Mouse (Mus musculus) liver, embryonic 18 days (tissue): Measurements from ENCODE around the gene Col26a1. TPM values are rescaled to one million over a fixed set of nuclear protein-coding genes. Genes with fewer than 3 reads are reported as not detected.

Source experiments
- polyA plus RNA-seq: library from polyadenylated mRNA; depleted of rRNA; stranded (reverse); fragments of >200 nt; gene quantifications from 2 replicates; pipeline ENCODE4 v1.2.3, GENCODE M21; 2012; rRNA removed

Col26a1 gene
- 0.04 and 0.08 TPM in 2 replicates for polyA plus RNA-seq

DNA sequence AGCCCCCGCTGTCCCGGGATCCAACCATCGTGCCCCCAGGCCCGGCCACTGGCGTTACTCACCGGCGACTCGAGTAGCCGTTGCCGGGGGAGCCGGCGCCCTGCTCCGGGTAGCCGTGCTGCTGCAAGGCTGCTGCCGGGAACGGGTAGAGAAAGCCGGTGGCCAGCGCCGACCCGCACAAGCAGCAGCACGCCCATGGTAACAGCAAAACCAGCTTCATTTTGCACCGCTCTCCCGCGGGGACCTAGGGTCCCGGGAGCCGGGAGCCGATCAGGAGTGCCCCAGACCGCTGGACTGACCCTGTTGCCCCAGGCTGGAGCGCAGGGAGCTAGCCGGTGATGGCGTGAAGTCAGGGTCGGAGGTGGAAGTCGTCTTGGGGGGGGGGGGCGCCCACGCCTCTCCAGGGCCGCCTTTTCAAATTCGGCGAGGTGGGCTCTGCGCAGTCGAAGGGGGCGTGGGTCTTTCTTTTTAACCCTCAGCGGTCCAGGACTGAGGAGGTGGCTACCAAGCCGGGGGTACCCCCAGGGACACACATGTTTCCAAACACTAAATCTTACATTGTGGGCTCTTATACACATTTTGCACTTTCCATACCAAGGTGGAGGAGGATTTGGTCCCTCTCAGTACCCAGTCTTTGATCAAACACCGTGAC is at the start of gene Col26a1:
Gene Col26a1 (minus strand): TSS at position 422 of the 652 bp plus-strand sequence.

DNA sequence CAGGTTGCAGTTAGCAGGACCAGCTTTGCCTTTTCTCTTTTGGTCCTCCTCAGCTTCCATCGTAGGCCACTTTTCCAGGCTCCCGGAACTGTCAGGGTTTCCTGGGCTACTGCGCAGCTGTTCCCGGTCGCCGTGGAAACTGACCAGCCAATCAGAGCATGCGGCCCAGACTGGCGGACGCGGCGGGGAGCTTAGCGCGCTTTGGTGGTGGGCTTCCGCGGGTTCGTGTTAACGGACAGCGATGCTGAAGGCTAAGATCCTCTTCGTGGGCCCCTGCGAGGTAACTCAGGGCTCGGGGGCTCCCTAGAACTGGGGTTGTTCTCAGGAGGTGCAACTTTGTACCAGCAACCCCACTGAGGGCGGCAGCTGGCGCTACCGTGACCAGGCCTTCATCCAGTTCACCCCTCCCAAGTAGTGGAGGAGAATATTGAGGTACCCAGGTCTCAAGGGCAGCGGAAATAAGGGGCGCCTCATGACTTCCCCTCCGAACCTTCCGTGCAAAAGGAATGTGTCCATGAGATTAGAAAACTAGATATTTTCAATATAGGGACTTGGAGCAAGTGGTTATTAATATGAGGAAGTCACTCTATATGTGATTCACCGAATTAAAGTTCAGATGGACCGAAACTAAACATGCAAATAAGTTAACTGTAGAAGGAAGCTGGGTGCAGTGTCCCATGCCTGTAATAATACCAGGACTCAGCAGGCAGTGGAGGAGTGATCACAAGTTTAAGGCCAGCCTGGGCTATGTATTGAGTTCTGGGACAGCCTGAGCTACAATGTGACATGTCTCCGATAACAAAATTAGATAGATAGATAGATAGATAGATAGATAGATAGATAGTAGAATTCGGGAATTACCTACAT is 25.2 kb upstream of the Col26a1 start, which contains the start of gene Ift22:
Gene Ift22 (plus strand): TSS at position 160 of the 867 bp plus-strand sequence.

DNA sequence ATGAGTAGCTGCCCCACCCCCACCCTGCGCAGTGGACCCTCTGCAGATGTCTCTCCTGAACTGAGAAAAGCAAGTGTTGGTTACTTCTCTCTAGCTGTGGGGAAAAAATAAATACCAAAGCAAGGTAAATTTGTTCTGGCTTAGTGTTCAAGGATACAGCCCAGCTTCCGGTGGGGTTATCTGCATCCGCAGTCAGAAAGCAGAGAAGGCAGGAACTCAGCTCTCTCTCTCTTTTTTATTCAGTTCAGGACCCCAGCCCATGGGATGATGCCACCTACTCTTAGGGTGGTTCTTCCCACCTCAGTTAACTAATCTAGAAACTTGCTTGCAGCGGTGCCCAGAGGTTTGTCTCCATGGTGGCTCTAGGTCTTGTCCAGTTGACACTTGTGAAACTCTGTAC is 190.2 kb downstream of the Col26a1 start, which contains the start of gene Myl10:
Gene Myl10 (plus strand): TSS at position 363 of the 400 bp plus-strand sequence.

Other genes starting within 250 kb of the Col26a1 start
- not detected in 2 replicates for gene Myl10, start 190.1 kb downstream of the Col26a1 start, polyA plus RNA-seq
- 4.2 and 5.1 TPM in 2 replicates for gene Ift22, start 24.9 kb upstream of the Col26a1 start, polyA plus RNA-seq
- gene Fis1, start 70.1 kb upstream of the Col26a1 start, polyA plus RNA-seq, result 126 and 135 TPM in 2 replicates
- 7.6 and 10.3 TPM in 2 replicates for gene Cldn15, start 83.4 kb upstream of the Col26a1 start, polyA plus RNA-seq
- gene Plod3, start 103.8 kb upstream of the Col26a1 start, polyA plus RNA-seq, result 18.9 and 20.6 TPM in 2 replicates
- gene Znhit1, start 104.8 kb upstream of the Col26a1 start, polyA plus RNA-seq, result 38.1 and 45.8 TPM in 2 replicates
- 0.02 TPM in 1 of 2 replicates, not detected in the other for gene Vgf, start 143.2 kb upstream of the Col26a1 start, polyA plus RNA-seq
- 53.2 and 55.6 TPM in 2 replicates for gene Ap1s1, start 162.9 kb upstream of the Col26a1 start, polyA plus RNA-seq
- gene Serpine1, start 189.1 kb upstream of the Col26a1 start, polyA plus RNA-seq, result 18.8 and 22.9 TPM in 2 replicates
- gene Trim56, start 233.0 kb upstream of the Col26a1 start, polyA plus RNA-seq, result 4.3 and 4.7 TPM in 2 replicates